Mouse (Mus musculus) effector memory CD4-positive, alpha-beta T cell, adult 7 months (primary cell): ENCODE results near the gene Slc35a1. TPM values are rescaled to one million over a fixed set of nuclear protein-coding genes. Genes with fewer than 3 reads are reported as not detected.

ENCODE experiments used
- polyA plus RNA-seq: library from polyadenylated mRNA; unstranded; fragments of 100-300 nt; shearing (Covaris generic); gene quantifications from one replicate; pipeline ENCODE4 v1.2.1, GENCODE M21; 2017

The Slc35a1 gene
- 7.4 TPM for polyA plus RNA-seq

GRCm38 (mm10) chr4:34686874-34687567, at the start of gene Slc35a1:
Slc35a1 (minus strand) TSS chr4:34687438.

GRCm38 (mm10) chr4:34729851-34730341, 42.7 kb upstream of the Slc35a1 start, which contains the start of gene Cfap206:
Cfap206 (minus strand) TSS chr4:34730206.

GRCm38 (mm10) chr4:34614630-34615094, 72.6 kb downstream of the Slc35a1 start, which contains the start of the genes Orc3 and Rars2:
Orc3 (minus strand) TSS chr4:34614944.
Rars2 (plus strand) TSS chr4:34614957.

Other genes with a start within 250 kb of the Slc35a1 start
- 70.9 TPM for gene Akirin2, start 136.5 kb downstream of the Slc35a1 start, polyA plus RNA-seq
- 96.9 TPM for gene Orc3, start 72.5 kb downstream of the Slc35a1 start, polyA plus RNA-seq
- 18.4 TPM for gene Rars2, start 72.5 kb downstream of the Slc35a1 start, polyA plus RNA-seq
- not detected for gene Cfap206, start 42.8 kb upstream of the Slc35a1 start, polyA plus RNA-seq
- not detected for gene Gm136, start 68.8 kb upstream of the Slc35a1 start, polyA plus RNA-seq
- gene Smim8, start 91.0 kb upstream of the Slc35a1 start, polyA plus RNA-seq: 18.8 TPM
- 39.7 TPM for gene Zfp292, start 195.5 kb upstream of the Slc35a1 start, polyA plus RNA-seq
- not detected for gene Cga, start 206.3 kb upstream of the Slc35a1 start, polyA plus RNA-seq